Comparison of ENCODE assay signal across 9 mouse cellular contexts in genomic region chr3:88408953-88409352, GRCm38 (mm10). TPM values are rescaled to one million over a fixed set of nuclear protein-coding genes. Genes with fewer than 3 reads are reported as not detected.
DNase-seq lines count a peak whose midpoint lies in the region; ATAC-seq and TF ChIP-seq lines count a peak whose summit lies in the region.
"Had no signal": no experiment of that assay in that cellular context is flagged by ENCODE, and none has a peak within 500 bp of the region (broad histone marks: within the 10 kb centered on the region; RNA-seq: fewer than 3 reads in every experiment).

No protein-coding gene starts in this region.

- H3K4me2 ChIP-seq in embryonic facial prominence, embryonic 11.5 days (ENCODE audit: low read depth, low read length) = peak overlapping the region; percentile 71
- peak overlapping the region; percentile 54 for H3K4me2 ChIP-seq in intestine, embryonic 16.5 days (ENCODE audit: low read depth, low read length)
- H3K4me2 ChIP-seq in neural tube, embryonic 13.5 days = peak overlapping the region; percentile 69

- no peaks in the 10 kb centered on the region for H3K27me3 ChIP-seq in liver, adult 2 months (ENCODE audit: control insufficient read depth, insufficient read depth, low read length)
- no peaks in the 10 kb centered on the region for H3K27me3 ChIP-seq in embryonic facial prominence, embryonic 11.5 days (ENCODE audit: control insufficient read depth, insufficient read depth, low read length)
- no peaks in the 10 kb centered on the region for H3K27me3 ChIP-seq in intestine, embryonic 16.5 days (replicated peaks; ENCODE audit: control insufficient read depth, insufficient read depth, low read length)
- H3K27me3 ChIP-seq in neural tube, embryonic 13.5 days = no peaks in the 10 kb centered on the region

- H3K4me3 ChIP-seq in liver, adult 2 months (ENCODE audit: insufficient read depth, low read depth, low read length) = no peak overlapping the region
- peak overlapping the region; percentile 72 for H3K4me3 ChIP-seq in embryonic facial prominence, embryonic 11.5 days (ENCODE audit: low read depth, low read length)
- H3K4me3 ChIP-seq in intestine, embryonic 16.5 days (ENCODE audit: low read length) = peak overlapping the region; percentile 64
- H3K4me3 ChIP-seq in neural tube, embryonic 13.5 days = peak overlapping the region; percentile 63; the same call in 1 of the 2 replicates

- H3K27ac ChIP-seq in liver, adult 2 months (replicated peaks; ENCODE audit: insufficient read depth, low read depth, low read length) = peak overlapping the region; percentile 97
- no peak overlapping the region for H3K27ac ChIP-seq in embryonic facial prominence, embryonic 11.5 days (replicated peaks; ENCODE audit: low read depth, low read length)
- H3K27ac ChIP-seq in intestine, embryonic 16.5 days (ENCODE audit: low read length) = peak overlapping the region; percentile 87; the same call in 1 of the 2 replicates
- H3K27ac ChIP-seq in neural tube, embryonic 13.5 days (replicated peaks) = 0 out of 2 replicates have a peak overlapping the region, but pooled peaks have one; percentile 90

- H3K9me3 ChIP-seq in embryonic facial prominence, embryonic 11.5 days (replicated peaks; ENCODE audit: control insufficient read depth, low read length) = no peaks in the 10 kb centered on the region
- no peaks in the 10 kb centered on the region for H3K9me3 ChIP-seq in intestine, embryonic 16.5 days (ENCODE audit: control insufficient read depth, low read length)
- no peaks in the 10 kb centered on the region for H3K9me3 ChIP-seq in neural tube, embryonic 13.5 days

- WGBS in liver, adult 2 months = 14% methylated on average over 5 of the region's 5 CpGs
- WGBS in embryonic facial prominence, embryonic 11.5 days = 65% methylated on average over 5 of the region's 5 CpGs
- WGBS in intestine, embryonic 16.5 days = 55% methylated on average over 5 of the region's 5 CpGs
- WGBS in neural tube, embryonic 13.5 days = 73% methylated on average over 5 of the region's 5 CpGs

- 0 out of 2 replicates have a peak, but pooled peaks have one; percentile 14 for TF ChIP-seq POLR2A in liver, adult 2 months (IDR thresholded peaks at IDR 0.05; ENCODE audit: extremely low read depth, insufficient read depth, low read length)

- H3K4me1 ChIP-seq in liver, adult 2 months (ENCODE audit: control insufficient read depth, insufficient read depth, low read length) = peaks cover 28% of the 10 kb centered on the region
- no peaks in the 10 kb centered on the region for H3K4me1 ChIP-seq in embryonic facial prominence, embryonic 11.5 days (ENCODE audit: control insufficient read depth, insufficient read depth, low read length)
- H3K4me1 ChIP-seq in intestine, embryonic 16.5 days (ENCODE audit: control insufficient read depth, insufficient read depth, low read length) = peaks cover 25% of the 10 kb centered on the region
- peaks cover 27% of the 10 kb centered on the region for H3K4me1 ChIP-seq in neural tube, embryonic 13.5 days (replicated peaks)

- no peak for ATAC-seq in embryonic facial prominence, embryonic 11.5 days (replicated peaks; ENCODE audit: insufficient number of reproducible peaks, low FRiP score, low TSS enrichment, low read depth)
- no peak for ATAC-seq in intestine, embryonic 16.5 days
- ATAC-seq in neural tube, embryonic 13.5 days (ENCODE audit: low read depth) = no peak

- TF ChIP-seq CTCF in liver, adult 2 months (IDR thresholded peaks at IDR 0.05; ENCODE audit: low read depth, low read length) = no peak

- H3K79me2 ChIP-seq in liver, adult 2 months (ENCODE audit: control insufficient read depth, insufficient read depth, low read length) = peaks cover 4% of the 10 kb centered on the region; the same call in 1 of the 2 replicates

- H3K9ac ChIP-seq in liver, adult 2 months (ENCODE audit: low read depth, low read length) = peak overlapping the region; percentile 97
- H3K9ac ChIP-seq in embryonic facial prominence, embryonic 11.5 days (replicated peaks; ENCODE audit: low read length) = peak overlapping the region; percentile 89
- H3K9ac ChIP-seq in intestine, embryonic 16.5 days (ENCODE audit: low read depth, low read length) = peak overlapping the region; percentile 89
- H3K9ac ChIP-seq in neural tube, embryonic 13.5 days = peak overlapping the region; percentile 86; the same call in 1 of the 2 replicates

- DNase-seq in liver, adult 2 months (ENCODE audit: extremely low read depth, low read depth, low spot score) = peak; percentile 87
- DNase-seq in liver = no peak
- no peak for DNase-seq in embryonic facial prominence, embryonic 11.5 days (ENCODE audit: low spot score)
- DNase-seq in thymus, postnatal 4 days = no peak
- no peak for DNase-seq in spleen, adult 12 weeks (ENCODE audit: low spot score)
- DNase-seq in urinary bladder, postnatal 25 days (ENCODE audit: low spot score) = no peak

- H3K36me3 ChIP-seq in liver, adult 2 months (ENCODE audit: control insufficient read depth, insufficient read depth, low read length) = no peaks in the 10 kb centered on the region; the same call in 1 of the 2 replicates
- H3K36me3 ChIP-seq in embryonic facial prominence, embryonic 11.5 days (replicated peaks; ENCODE audit: control insufficient read depth, insufficient read depth, low read depth, low read length) = no peaks in the 10 kb centered on the region
- peaks cover 1% of the 10 kb centered on the region for H3K36me3 ChIP-seq in intestine, embryonic 16.5 days (ENCODE audit: control insufficient read depth, insufficient read depth, low read length)
- H3K36me3 ChIP-seq in neural tube, embryonic 13.5 days = peaks cover 31% of the 10 kb centered on the region

RNA-seq across cellular contexts. Expression of gene Pmf1, which starts 1.2 kb away (rescaled TPM):
- total RNA-seq in liver, adult 2 months (2014; rRNA removed) = 12.9 and 16.5 TPM in 2 replicates
- 59.0 and 68.1 TPM in 2 replicates for polyA plus RNA-seq in liver, adult 2 months (2012; rRNA removed)
- polyA plus RNA-seq in embryonic facial prominence, embryonic 11.5 days (2014; fragmentation: Nextera tagmentation; extraction: Ambion mirVana) = 157 and 161 TPM in 2 replicates
- polyA plus RNA-seq in intestine, embryonic 16.5 days (2015; fragmentation: Nextera tagmentation; extraction: Ambion mirVana) = 112 and 129 TPM in 2 replicates
- 31.6 and 33.5 TPM in 2 replicates for polyA plus RNA-seq in neural tube, embryonic 13.5 days (2015; fragmentation: Nextera tagmentation; extraction: Ambion mirVana)

RNA-seq across cellular contexts. Expression of gene Slc25a44, which starts 16.0 kb away (rescaled TPM):
- total RNA-seq in liver, adult 2 months (2014; rRNA removed) = 26.1 and 28.1 TPM in 2 replicates
- polyA plus RNA-seq in liver, adult 2 months (2012; rRNA removed) = 57.0 and 60.9 TPM in 2 replicates
- polyA plus RNA-seq in embryonic facial prominence, embryonic 11.5 days (2014; fragmentation: Nextera tagmentation; extraction: Ambion mirVana) = 17.1 and 19.2 TPM in 2 replicates
- polyA plus RNA-seq in intestine, embryonic 16.5 days (2015; fragmentation: Nextera tagmentation; extraction: Ambion mirVana) = 20.4 and 21.8 TPM in 2 replicates
- 30.4 and 31.1 TPM in 2 replicates for polyA plus RNA-seq in neural tube, embryonic 13.5 days (2015; fragmentation: Nextera tagmentation; extraction: Ambion mirVana)

RNA-seq across cellular contexts. Expression of gene Bglap, which starts 24.7 kb away (rescaled TPM):
- not detected in 2 replicates for total RNA-seq in liver, adult 2 months (2014; rRNA removed)
- not detected in 2 replicates for polyA plus RNA-seq in liver, adult 2 months (2012; rRNA removed)
- polyA plus RNA-seq in embryonic facial prominence, embryonic 11.5 days (2014; fragmentation: Nextera tagmentation; extraction: Ambion mirVana) = 0.57 TPM in 1 of 2 replicates, not detected in the other
- polyA plus RNA-seq in intestine, embryonic 16.5 days (2015; fragmentation: Nextera tagmentation; extraction: Ambion mirVana) = 0.69 TPM in 1 of 2 replicates, not detected in the other
- polyA plus RNA-seq in neural tube, embryonic 13.5 days (2015; fragmentation: Nextera tagmentation; extraction: Ambion mirVana) = not detected in 2 replicates
- total RNA-seq: hematopoietic stem cell, adult 5-6 weeks had no signal

RNA-seq across cellular contexts. Expression of gene Bglap2, which starts 30.5 kb away (rescaled TPM):
- not detected in 2 replicates for total RNA-seq in liver, adult 2 months (2014; rRNA removed)
- not detected in 2 replicates for polyA plus RNA-seq in liver, adult 2 months (2012; rRNA removed)
- polyA plus RNA-seq in embryonic facial prominence, embryonic 11.5 days (2014; fragmentation: Nextera tagmentation; extraction: Ambion mirVana) = not detected in 2 replicates
- not detected in 2 replicates for polyA plus RNA-seq in intestine, embryonic 16.5 days (2015; fragmentation: Nextera tagmentation; extraction: Ambion mirVana)
- polyA plus RNA-seq in neural tube, embryonic 13.5 days (2015; fragmentation: Nextera tagmentation; extraction: Ambion mirVana) = not detected in 2 replicates
- total RNA-seq: hematopoietic stem cell, adult 5-6 weeks had no signal

RNA-seq across cellular contexts. Expression of gene Bglap3, which starts 36.4 kb away (rescaled TPM):
- total RNA-seq in liver, adult 2 months (2014; rRNA removed) = 0.34 and 0.74 TPM in 2 replicates
- polyA plus RNA-seq in liver, adult 2 months (2012; rRNA removed) = 0.11 and 2.0 TPM in 2 replicates
- polyA plus RNA-seq in embryonic facial prominence, embryonic 11.5 days (2014; fragmentation: Nextera tagmentation; extraction: Ambion mirVana) = 0.32 TPM in 1 of 2 replicates, not detected in the other
- polyA plus RNA-seq in intestine, embryonic 16.5 days (2015; fragmentation: Nextera tagmentation; extraction: Ambion mirVana) = 2.2 and 5.3 TPM in 2 replicates
- polyA plus RNA-seq in neural tube, embryonic 13.5 days (2015; fragmentation: Nextera tagmentation; extraction: Ambion mirVana) = not detected in 2 replicates
- total RNA-seq: hematopoietic stem cell, adult 5-6 weeks had no signal
